Mouse (Mus musculus) CH12F3 (cell line): Measurements from ENCODE around the gene Cbx7.
"Not testable (repeated sequence)": the region's sequence is repeated elsewhere in the genome, so short reads cannot be mapped to it uniquely, and the experiment has no call there.

Experiments used
- in situ Hi-C: fragments of 300-500 bp; cut with MboI; formaldehyde crosslinking; loops from 2 replicates; pipeline ENCODE4 v1.14.3; 2020; ENCODE audit warnings: low sequenced_read_pairs

Cbx7 gene

DNA sequence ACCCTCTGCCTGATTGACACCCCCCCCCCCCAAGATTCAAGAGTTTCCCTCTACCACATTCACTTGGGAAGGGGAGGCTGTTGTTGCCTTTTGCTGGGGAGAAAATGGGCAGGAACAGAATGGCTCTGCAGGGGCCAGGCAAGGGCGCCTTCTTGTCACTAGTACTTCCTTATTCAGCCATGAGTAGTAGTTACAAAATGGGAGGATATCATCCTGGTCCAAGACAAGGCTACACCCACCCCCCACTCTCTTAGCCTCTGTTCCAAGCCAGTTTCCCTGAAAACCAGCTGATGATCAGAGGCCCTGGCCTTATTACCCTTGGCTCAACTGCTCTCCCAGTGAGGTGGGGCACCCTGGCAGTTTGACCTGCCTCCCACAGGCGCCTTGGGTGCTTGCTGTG, 42.2 kb downstream of the Cbx7 start:
- in situ Hi-C loops: no loop called here

DNA sequence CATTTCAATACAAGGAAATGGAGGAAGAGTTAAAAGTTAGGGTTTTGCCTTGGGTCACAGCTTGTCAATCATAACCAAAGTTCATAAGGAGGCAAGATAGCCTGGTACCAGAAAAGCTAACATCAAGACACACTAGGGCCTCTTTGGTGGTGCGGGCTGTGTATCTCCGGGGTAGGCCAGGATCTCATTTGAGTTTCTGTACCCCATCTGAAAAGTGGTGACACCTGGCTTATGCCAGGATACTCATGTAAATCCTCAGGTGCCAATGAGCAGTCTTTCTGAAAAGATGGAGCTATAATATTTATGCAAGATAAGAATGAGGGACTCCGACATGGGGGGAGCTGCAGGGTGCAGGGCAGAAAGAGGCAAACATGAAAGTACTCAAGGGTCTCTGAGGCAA, 42.6 kb downstream of the Cbx7 start:
- in situ Hi-C loops: no loop called here

DNA sequence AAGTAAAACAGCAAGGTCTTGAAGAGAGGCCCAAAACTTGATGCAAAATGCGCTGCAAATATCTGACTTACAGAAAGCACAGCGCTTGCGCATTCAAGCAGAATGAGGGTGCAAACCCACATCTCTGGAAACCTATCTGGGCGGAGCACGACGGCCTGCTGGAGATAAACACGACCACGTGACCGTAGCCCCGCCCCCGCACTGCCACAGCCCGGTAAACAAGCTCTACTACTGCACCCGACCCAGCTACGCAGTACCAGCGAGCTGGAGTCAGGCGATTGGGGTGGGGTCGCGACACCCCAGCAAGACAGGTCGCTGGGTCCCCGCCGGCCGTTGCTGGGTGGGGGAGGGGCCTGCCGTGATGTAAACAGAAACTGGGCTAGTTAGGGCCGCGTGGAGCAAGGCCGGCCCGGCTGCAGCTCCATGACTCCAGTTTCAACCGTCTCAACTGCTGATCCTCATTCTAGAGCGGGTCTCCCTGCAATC, 43.2 kb downstream of the Cbx7 start:
- in situ Hi-C loops: no loop called here

DNA sequence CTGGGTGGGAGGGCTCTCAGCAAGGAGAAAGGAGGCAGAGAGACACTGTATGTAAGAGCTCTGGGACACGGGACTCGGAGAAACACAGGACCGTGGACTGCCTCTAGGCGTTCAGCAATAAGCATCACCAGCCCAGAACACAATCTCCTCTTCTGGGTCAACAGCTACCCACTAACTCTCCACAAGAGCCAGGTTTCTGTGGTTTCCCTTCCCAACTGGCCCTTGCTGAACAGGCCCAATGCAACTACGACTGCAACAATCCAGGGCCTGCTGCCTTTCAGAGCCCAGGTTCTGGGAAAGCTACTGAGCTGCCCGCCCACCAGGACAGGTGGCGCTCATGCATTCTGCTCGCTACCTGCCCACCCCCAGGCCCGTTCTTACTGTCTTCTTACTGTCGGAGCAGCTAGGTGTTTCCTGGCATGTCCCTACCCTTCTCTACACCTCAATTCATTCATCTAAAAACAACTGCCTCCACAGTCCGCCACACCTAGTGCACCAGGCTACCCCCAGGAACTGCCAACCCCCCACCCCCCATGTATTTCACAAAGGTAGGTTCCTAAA, 44.0 kb downstream of the Cbx7 start:
- in situ Hi-C loops: no loop called here

DNA sequence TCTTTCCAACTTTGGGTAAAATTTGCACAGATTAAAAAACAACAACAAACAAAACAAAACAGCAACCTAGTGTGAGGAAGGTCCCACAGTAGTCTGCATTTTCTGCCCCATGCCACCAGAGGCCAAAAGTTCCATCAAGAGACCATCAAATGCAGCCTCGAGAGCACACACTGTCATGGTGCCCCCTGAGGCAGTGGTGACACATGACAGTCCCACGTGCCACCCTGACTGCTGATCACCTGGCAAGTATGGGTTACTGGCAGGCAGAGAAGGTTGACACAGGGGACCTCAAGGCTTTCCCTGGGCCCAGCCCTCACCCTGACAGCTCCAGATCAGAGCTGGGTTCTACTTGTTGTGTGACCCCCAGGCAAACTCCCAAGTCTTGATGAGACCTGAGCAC, 51.1 kb downstream of the Cbx7 start:
- in situ Hi-C loops: no loop called here

DNA sequence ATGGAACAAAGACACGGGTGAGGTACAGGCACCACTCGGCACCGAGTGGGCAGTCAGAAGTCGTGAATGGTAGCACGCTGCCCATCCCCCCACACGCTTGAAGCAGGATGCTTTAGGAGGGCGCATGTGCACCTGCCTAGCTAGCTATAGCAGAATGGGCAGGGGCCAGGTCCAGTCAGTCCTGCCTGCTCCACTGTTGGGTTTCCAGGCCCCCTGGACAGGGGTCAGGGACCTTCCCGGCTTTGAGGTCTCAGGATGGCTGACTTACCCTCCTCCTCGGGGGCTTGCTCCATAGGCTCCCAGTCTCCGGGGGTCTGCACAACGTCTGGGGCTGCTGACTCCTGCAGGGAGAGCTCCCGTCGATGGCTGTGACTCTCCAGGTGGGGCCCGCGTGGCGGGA, 52.4 kb downstream of the Cbx7 start:
- in situ Hi-C loops: no loop called here

DNA sequence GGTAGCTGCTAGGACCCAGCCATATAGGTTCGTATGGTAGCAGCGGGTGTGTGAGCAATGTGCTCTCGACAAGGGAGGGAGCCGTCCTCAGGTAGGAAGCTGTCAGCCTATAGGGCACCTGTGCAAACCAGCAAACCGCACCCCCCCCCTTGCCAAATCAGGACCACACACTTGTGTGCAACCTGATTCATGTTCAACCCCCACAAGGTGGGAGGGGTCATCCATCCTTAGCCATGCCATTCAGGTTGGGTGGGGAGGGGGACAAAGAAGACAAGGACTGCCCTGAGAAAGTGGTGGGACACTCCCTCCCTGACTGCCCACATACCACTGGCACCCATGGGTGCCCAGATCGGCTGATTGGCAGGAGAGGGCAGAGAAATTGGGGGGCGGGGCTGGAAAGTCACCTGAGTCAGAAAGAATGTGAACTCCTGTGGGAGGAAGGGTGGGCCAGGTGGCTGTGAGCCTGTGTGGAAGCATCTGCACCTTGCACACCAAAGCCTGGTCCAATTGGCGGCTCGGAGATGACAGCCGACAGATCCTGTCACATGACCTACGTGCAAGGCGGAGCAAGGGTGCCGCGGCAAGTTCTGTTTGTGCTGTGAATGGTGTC, 53.7 kb downstream of the Cbx7 start:
- in situ Hi-C loops: no loop called here

DNA sequence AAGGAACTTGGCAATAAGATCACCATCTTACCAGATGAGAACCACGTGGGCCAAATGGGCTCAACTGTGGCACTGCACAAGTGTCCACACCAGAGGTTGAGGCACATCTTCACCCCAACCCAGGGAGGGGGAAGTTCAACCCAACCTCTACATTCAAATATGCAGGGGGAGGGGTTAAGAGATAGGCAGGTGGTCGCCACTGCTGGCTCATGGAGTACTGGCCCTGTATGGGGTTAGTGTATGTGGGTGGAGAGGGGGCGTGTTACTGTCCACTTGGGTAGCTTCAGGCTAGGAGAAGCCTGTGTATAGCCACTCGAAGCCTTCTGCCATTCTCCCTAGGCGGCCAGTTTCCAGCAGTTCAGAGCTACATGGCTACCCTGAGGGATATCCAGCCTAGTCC, 54.8 kb downstream of the Cbx7 start:
- in situ Hi-C loops: no loop called here

DNA sequence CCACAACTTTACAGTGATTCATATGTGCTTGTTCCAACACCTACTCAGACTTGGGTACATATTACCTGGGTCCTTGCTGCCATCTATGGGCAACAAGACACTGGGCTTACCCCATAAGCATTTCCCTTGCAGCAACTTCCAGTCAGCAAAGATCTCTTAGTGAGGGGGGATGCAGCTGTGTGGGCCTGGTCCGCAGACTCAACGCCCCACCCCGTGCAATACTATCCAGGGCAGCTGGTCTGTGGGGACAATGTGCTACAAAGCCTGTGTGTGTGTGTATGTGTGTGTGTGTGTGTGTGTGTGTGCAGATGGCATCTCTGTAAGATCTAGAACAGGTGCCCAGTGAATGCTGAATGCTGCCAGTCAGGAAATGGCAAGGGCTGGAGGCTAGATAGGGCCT, 56.6 kb downstream of the Cbx7 start:
- in situ Hi-C loops: no loop called here

DNA sequence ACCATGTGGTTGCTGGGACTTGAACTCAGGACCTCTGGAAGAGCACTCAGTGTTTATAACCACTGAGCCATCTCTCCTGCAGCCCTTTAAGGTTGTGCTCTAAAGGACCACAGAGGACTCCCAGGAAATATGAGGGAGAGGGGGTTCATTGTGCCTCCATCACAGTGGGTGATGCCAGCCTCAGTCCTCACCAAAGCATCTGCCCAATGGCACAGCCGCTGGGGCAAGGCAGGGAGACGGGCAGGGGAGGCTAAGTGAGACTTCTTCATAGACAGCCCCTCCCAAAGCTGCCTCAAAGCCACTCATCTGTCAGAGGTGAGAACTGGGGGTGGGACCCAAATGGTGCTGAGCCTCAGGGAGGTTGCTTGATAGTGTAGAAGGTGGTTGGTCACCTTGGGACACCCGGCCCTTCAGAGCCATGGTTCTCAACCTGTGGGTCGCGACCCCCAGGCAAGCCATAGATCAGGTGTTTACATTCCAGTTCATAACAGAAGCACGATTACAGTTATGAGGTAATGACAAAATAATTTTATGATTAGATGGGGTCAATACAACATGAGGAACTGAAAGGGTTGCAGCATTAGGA, 57.1 kb downstream of the Cbx7 start:
- in situ Hi-C loops: no loop called here

DNA sequence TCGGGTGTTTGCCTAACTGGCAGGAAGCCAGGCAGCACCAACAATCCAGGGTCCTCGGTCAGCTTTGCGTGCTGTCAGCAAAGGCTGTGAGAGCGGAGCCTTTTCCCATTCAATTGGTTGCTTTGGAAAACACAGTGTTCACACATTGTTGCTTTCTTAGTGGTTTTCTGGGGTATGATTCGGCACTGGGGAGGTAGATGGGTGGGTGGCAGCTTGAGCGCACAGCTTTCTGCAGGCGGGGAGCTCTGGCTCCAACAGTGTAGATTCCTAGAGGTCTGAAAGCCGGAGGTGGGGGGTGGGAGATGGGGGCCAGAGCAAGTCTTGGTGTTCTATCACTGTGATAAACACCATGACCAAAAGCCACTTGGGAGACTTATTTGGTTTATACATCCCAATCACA, 59.6 kb downstream of the Cbx7 start:
- in situ Hi-C loops: no loop called here

DNA sequence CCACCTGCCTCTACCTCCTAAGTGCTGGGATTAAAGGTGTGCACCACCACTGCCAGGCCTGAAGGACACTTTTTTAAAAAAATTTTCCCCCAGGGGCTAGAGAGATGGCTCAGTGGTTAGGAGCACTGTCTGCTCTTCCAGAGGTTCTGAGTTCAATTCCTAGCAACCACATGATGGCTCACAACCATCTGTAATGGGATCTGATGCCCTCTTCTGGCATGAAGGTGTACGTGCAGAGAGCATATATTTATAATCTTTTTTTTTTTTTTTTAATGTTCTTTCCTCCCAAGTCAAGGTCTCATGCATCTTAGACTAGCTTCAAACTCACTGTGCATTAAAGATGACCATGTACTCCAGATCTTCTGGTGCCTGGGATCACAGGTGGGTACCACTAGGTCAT, 60.1 kb downstream of the Cbx7 start:
- in situ Hi-C loops: not testable (repeated sequence)

DNA sequence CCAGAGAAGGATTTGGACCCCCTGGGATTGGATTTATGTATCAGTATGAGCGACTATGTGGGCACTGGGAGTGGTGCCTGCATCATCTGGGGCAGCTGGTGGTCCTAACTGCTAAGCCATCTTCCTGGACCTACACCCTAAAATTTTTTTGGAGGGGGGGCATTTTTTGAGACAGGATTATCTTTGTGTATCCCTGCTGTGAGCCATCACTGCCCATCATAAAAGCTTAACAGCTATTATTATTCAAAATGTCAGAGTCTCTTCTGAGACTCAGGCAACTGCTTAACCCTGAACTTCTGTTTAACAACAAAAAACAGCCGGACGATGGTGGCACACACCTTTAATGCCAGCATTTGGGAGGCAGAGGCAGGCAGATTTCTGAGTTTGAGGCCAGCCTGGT, 61.9 kb downstream of the Cbx7 start:
- in situ Hi-C loops: not testable (repeated sequence)

DNA sequence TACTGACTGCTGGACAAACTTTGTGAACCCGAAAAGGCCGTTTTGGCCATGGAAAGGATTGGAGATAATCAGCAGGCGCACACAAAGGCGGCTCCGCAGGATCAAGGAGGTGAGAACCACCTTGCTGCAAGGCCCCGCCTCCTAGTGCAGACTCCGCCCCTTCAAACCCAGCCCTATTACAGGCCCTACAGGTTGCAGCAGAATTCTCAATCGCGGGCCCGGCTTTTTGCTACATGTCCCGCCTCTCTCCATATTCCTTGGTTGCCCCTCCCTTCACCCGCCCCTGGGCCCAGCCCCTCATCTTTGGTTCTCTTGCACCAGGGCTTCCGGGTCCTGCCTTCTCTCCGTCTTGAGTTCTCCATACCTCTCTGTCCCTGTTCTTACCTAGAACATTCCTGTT, 64.1 kb downstream of the Cbx7 start:
- in situ Hi-C loops: no loop called here

DNA sequence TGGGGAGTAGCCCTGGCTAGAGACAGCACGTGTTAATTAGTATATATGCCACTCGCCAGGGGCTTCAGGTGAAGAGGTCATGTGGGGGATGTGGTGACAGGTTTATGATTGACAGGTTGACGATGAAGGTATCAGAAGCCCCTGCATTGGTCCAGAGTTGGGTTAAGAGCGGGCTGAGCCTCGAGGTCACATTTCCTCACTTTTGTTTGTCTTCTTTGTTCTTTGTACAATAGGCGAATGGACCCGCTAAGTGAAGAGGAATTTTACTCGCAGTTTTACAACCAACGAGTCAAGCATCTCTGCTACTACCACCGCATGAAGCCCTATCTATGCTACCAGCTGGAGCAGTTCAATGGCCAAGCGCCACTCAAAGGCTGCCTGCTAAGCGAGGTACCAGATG, 65.7 kb downstream of the Cbx7 start:
- in situ Hi-C loops: no loop called here

DNA sequence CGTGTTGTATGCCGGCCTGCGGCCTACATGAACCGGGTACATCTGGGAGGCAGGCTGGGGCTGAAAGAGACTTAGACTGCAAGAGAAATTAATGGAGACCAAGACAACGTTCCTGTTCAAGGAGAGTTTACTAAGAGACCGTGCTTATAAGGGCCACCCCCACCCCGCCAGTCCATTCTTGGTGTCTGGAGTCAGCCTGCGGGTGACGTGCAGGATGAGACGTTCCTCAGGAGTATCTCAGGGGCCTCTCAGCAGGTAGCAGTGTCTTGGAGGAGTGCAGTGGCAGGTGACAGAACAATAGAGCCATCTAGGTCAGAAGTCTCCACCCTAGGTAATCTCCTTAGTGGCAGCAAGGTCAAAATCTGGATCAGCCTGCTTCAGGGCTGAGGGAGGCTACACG, 66.2 kb downstream of the Cbx7 start:
- in situ Hi-C loops: not testable (repeated sequence)

DNA sequence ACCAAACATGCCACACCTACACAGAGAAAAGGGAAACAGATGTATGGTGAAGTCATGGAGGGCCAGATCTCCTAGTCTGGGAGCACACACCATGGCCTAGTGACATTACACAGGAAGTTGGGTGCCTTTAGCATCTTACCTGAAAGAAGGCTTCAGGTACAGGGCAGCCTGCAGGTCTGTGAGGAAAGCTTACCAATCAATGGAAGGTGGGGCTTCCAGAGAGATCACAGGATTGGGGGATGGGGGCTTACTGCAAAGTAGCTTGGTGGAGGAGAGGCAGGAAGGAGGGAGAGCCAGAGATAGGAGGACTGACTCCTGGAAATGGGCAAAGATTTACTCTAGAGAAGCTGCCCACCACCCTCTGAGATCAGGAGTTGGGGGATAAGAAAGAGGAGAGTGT, 67.0 kb downstream of the Cbx7 start:
- in situ Hi-C loops: no loop called here

DNA sequence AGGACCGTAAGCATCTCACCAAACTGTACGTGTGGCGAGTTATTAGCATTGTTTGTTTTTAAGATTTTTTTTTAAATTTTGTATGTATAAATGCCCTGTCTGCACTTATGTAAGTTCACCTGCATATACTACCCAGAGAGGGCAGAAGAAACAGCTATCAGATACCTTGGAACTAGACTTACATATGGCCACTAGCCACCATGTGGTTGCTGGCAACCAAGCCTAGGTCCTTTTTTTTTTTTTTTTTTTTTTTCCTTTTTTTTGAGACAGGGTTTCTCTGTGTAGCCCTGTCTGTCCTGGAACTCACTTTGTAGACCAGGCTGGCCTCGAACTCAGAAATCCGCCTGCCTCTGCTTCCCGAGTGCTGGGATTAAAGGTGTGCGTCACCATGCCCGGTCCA, 67.8 kb downstream of the Cbx7 start:
- in situ Hi-C loops: not testable (repeated sequence)

DNA sequence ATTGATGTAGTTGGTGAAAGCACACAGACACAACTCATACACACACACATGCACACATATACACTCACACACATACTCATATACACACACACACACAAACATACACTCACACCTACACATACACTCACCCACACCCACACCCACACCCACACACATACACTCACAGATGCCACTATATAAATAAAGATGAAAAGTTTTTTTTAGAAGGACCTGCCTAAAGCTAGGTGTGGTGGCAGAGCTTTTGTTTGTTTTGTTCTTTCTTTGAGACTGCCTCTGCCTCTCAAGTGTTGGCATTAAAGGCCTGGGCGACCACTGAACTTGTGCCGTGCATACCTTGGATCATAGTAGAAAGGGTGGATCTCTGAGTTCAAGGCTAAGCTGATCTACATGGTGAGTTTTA, 69.5 kb downstream of the Cbx7 start:
- in situ Hi-C loops: no loop called here

DNA sequence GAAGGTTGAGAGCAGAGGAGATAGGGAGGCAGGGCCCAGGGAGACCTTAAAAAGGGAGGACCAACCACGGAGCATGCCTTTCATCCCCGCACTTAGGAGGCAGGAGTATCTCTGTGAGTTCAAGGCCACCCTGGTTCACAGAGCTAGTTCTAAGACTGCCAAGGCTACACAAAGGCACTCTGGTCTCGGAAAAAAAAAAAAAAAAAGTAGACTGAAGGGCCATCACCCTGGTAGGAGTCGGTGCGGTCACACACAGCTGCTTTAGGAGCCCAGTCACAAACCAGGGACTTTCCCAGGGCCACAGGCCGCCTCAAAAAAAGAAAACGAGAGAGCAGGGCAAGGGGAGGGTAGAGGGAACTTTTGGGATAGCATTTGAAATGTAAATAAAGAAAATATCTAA, 70.2 kb downstream of the Cbx7 start:
- in situ Hi-C loops: no loop called here

DNA sequence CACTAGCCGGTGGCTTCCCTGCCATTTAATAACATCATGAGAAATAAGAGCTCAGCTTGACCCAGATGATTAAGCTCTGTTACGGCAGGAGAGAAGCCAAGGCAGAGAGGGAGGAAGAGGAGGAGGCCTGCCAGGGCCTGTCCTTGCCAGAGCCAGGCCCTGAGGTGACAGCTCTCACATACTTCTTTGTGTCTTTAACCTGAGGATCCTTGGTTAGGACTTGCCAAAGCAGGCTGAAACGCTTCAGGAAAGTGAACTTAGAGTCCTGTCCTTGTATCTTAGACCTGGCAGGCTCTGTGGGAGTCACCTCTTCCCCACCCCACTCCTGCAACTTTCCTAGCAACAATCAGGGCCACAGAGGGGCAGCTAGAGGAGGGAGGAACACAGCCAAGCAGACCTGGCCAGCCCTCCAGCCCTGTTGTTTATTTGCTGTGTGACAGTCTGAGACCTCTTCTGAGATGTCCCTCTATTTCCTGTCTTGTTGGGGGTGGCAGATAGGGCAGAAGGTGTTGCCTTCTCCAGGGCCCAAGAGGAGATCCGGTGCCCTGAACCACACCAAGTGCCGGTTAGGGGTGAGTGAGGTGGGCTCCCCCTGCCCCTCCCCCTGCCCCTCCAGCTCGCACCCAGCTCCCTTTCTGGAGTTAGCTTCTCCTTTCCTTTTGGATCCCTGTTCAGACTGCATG, 71.0 kb downstream of the Cbx7 start:
- in situ Hi-C loops: no loop called here

DNA sequence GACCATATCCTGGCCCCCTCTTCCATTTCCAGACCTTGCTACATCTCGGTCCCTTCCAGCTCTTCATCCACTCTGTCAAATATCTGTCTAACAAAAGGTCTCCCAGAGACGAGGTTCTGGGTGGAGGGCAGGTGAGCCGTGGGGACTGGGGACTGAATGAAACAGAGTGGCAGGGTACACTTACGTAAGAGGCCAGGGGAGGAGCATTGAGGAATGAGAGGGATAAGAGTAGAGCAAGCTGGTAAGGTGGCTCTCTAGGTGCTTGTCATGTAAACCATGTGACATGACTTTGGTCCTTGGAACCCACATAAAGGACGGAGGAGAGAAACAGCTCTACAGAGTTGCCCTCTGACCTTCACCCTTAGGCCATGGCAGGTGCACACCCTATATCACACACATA, 71.9 kb downstream of the Cbx7 start:
- in situ Hi-C loops: no loop called here
